Mouse (Mus musculus) brain, embryonic 18.5 days (tissue): ENCODE measurements around the gene Tmem135.
"Not testable (repeated sequence)": the region's sequence is repeated elsewhere in the genome, so short reads cannot be mapped to it uniquely, and the experiment has no call there.

Experiments
- DNase-seq: peaks from one replicate; pipeline ENCODE4 v3.0.0-alpha.2; 2012; ENCODE audit warnings: low read depth, low spot score

The Tmem135 gene

DNA sequence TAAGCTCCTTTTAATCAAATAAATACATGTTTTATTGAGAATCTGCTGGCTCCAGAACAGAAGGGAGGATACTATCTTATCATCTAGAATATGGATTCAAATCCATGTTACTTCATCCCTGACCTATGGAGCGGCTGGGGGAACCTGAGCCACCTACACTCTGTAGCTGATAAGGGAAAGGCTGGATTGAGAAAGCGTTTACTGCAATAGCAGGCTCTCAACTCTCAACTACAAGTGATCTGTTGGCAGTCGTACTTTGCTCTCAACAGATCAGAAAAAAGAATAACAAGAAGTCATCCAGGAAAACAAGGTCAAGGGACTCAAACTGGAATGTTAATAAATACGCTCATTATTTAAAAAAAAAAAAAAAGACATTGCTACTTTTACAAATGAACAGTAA is 77.3 kb downstream of the Tmem135 start:
- DNase-seq, result no peak

DNA sequence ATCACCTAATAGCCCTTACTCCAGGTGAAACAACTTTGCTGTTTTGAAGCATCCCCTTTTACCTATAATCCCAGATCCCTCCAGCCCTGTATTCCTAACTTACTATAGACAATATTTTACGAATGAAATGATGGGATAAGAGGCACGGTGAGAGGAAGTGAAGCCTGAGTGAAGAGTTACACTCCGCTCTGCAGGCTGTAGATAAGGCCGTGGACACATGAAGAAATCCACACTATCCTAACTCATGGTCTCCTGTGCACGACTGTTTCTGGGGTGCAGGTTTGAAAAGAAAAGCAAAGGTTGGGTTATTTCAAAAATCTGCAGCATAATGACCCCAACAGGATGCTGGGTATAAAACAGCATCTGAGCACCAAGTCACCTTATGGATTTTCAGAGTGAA is 77.8 kb downstream of the Tmem135 start:
- no peak for DNase-seq

- DNase-seq, result not testable (repeated sequence)
These were observed 81.3 kb downstream of the Tmem135 start for GRCm38 (mm10) chr7:89322741-89323140.

DNA sequence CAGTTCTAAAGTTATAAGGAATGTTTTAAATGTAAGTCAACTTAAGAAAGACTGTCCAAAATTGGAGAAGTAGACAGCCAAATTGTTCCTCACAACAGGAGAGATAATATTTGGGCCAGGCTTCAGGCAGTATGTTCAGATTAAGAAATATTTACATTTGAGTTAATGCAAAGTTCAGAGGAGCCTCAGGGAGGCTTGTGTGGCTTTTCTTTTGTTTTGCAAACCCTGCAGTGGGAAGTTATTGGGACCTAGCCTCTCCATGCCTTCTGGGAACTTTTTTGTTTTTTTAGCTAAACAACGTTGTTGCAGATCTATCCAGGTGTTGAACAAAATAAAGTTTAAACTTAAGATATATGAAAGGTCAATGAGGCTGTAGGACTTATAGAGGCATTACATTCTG is 84.7 kb downstream of the Tmem135 start:
- no peak for DNase-seq

DNA sequence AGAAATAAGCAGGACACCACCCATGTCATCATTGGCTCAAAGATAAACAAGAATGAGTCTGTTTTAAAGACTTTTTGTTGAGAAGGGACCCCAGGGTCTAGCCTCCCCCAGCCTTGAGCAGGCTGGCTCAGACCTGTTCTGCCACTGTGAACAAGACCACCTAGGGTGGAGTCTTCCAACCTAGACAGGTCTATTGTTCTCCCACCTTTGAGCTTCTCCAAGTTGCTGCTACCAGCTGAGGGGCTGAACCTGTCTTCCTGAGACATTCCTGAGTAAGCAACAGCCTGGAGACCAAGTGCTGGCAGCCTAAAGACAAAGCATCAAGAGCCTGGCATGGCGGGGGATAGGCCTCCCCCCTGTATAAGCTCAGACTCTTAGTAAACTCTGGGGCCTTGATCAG is 86.9 kb downstream of the Tmem135 start:
- DNase-seq, result not testable (repeated sequence)

GRCm38 (mm10) chr7:89316112-89316511 is 87.9 kb downstream of the Tmem135 start:
- no peak for DNase-seq

- DNase-seq, result no peak
These were observed 92.5 kb downstream of the Tmem135 start for GRCm38 (mm10) chr7:89311555-89311954.

- no peak for DNase-seq
These were observed 95.1 kb downstream of the Tmem135 start for GRCm38 (mm10) chr7:89308926-89309325.

DNA sequence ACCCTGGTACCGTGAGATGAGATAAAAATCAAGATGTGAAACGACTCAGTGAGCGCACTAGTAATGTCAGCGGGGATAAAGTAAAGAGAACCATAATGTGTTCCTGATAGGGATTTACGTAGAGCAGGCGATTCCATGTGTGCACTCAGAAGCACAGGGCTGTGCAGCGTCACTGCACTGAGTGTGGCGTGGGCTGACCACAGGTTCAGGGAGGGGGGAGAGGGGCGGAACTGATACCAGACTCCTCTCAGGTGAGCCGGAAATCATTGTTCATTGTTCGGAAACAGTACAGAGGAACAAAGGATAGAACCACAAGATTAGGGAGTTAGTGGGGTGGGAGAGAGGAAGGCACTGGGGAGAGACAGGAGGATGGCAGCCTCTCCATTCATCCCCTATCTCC is 95.8 kb downstream of the Tmem135 start:
- no peak for DNase-seq

DNA sequence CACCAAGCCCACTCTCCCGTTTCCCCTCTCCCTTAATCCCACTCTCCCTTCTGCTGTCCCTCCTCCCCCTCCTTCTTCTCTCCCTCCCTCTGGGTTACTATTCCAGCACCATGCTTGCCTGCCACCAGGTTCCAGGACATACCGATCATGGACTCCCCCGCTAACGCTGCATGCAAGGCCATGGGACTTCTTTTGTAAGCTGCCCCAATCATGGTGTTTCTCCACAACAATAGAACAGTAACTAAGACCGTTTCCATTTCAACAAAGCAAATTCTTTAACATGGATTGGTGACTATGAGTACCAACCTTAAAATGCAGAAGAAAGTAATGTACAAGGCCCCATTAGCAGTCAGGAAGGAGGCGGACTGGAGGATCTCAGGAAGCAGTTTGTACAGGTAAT is 97.2 kb downstream of the Tmem135 start:
- DNase-seq, result no peak

DNA sequence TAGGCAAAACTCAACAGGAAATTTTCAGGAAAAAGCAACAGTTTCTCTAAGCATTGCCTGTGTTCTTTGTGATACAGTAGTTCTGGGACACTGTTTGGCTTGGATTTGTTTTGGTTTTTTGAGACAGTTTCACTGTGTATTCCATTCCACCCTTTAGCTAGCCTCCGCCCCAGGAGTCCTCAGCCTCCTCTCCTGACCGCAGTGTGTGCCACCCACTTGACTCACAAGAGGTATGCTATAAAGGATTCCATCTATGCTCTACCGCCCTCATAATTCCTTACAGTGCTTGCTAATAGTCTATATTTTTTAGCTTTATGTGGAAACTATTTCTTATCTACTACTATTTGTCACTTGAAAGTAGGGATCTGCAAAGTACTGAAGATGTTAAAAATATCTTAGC is 99.1 kb downstream of the Tmem135 start:
- DNase-seq, result no peak

DNA sequence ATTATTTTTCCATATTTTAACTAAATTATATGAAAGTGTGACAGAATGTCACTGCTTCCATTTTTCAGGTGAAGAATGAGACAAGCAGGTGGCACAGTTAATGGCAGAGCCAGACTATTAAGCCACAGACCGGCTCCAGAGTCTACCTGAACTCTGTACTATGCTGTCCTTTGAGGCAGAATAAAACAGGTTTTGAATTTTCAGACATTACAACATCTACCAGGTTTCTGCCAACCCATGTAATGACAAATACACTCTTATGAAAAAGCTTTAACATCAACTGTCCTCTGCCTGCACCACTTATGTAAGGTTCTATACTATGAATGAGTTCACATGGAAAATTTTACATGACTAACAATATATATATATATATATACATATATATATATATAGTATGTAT is 100.3 kb downstream of the Tmem135 start:
- DNase-seq, result no peak

- no peak for DNase-seq
These were observed 105.0 kb downstream of the Tmem135 start for GRCm38 (mm10) chr7:89298911-89299458.

GRCm38 (mm10) chr7:89296941-89297340 is 107.1 kb downstream of the Tmem135 start:
- DNase-seq, result no peak

DNA sequence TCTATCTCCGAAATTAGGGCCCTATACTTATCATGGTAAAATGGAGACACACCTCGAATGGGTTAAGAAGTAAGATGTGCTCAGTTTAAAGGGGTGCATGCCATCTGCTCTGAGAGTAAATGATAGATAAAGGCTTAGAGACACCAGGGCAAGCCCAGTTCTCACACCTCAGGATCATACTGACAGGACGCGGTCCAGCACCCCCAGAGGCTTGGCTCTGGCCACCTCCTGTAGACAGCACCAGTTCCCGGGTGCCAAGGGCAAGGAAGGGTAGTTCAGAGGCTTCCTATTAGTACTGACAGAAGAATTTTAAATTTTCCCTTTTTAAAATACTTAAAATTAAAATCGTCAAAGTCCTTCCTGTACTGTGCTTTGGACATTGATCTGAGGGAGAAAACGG is 121.4 kb downstream of the Tmem135 start:
- no peak for DNase-seq

DNA sequence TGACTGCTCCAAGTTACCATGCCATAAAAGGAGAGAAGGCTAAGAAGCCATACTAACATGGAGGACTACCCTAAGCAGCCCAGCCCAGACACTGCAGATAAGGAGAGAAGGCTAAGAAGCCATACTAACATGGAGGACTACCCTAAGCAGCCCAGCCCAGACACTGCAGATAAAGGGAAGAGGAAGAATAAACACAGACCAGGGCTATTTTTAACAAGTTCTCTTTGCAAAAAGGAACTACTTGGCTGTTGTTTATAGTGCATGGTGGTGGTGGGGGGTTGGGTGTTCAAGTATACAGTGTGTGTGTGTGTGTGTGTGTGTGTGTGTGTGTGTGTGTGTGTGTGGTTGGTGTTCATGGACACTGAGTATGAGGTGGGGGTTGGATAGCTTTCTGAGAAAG is 133.6 kb downstream of the Tmem135 start:
- not testable (repeated sequence) for DNase-seq

DNA sequence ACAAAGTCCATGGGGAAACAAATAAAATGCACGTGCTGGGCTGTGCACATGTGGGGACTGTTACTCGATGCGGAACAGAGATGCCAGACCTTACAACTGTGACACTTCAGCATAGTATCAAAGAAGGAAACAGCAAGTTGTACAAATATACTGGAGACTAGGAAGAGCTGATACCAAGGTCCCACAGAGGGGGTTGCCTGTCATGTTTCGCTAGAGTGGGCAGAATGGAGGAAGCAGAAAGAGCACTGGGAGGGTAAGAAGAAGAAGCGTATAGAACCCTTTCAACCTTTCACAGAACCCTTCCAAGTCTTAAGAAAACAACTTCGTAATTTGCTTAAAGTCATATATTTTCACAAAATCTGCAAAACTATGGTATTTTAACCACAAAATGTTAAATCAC is 134.2 kb downstream of the Tmem135 start:
- DNase-seq, result no peak

DNA sequence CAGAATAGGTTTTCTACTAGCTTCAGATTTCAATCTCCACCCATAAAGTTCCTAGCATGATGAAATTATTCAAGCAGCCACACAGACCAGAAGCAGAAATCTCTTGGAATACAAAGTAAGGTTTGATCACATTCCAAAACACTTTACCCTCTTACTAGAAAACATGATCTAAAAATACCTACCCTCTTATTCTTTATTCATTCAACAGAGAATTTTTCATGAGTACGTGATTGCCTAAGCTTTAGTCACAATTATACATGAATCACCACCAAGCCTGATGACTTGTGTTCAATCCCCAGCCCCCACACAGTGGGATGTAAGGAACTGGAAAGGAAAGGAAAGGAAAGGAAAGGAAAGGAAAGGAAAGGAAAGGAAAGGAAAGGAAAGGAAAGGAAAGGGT is 136.5 kb downstream of the Tmem135 start:
- DNase-seq, result no peak

GRCm38 (mm10) chr7:89266017-89266760 is 137.8 kb downstream of the Tmem135 start:
- DNase-seq, result no peak

DNA sequence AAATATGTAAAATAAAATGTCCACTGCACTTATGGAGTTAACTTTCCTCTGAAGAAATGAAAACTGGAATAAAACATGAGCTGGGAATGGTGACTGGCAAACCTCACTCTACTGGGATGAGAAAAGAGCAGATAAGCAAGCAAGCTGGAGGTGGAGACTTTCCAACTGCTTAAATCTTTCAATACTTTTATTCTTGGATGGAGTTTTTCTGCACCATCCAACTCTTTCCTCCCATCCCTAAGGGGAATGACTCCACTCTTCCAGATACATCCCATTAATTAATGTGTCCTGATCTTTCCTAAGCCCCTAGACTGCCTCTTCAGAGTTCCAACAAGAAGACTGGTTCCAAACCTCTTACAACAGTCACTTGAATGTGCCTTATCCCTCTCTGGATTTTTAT is 143.1 kb downstream of the Tmem135 start:
- no peak for DNase-seq

GRCm38 (mm10) chr7:89258832-89259231 is 145.2 kb downstream of the Tmem135 start:
- no peak for DNase-seq

GRCm38 (mm10) chr7:89257871-89258502 is 146.0 kb downstream of the Tmem135 start:
- no peak for DNase-seq

- DNase-seq, result no peak
These were observed 150.2 kb downstream of the Tmem135 start for GRCm38 (mm10) chr7:89253772-89254171.
